16 mouse cellular contexts compared by ENCODE assay signal in the genomic region with DNA sequence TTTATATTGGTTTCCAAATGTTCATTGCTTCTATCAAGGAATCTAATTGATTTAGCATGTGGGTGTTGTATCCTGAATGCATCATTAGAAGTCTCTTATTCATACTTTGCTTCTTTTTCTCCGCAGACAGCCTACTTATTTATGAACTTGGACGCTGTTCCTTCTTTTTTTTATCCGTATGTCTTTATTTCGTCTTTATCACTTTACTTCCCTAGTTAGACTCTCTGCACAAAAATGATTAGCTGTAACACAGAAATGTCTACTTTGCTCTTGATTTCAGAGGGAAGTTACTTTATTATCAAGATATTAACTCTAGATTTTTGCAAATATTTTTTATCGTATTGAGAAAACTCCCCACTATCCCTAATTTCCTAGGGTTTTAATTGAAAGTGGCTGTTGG.
"Had no signal": no experiment of that assay in that cellular context is flagged by ENCODE, and none has a peak within 500 bp of the region (broad histone marks: within the 10 kb centered on the region; RNA-seq: fewer than 3 reads in every experiment).

No protein-coding gene starts in this region.

- H3K4me3 ChIP-seq: neural tube, embryonic 13.5 days; neural tube, embryonic 15.5 days; stomach, embryonic 15.5 days had no signal

- H3K9me3 ChIP-seq: neural tube, embryonic 13.5 days; neural tube, embryonic 15.5 days; stomach, embryonic 15.5 days had no signal

- H3K4me1 ChIP-seq: neural tube, embryonic 13.5 days; neural tube, embryonic 15.5 days; stomach, embryonic 15.5 days had no signal

- DNase-seq: retina, postnatal 1 day; right cerebral cortex, adult 18-20 months; right cerebral cortex, postnatal 14 days; right cerebral cortex, postnatal 25 days; right cerebral cortex, postnatal 4 days; spleen, adult 18-20 months; thymus, adult 18-20 months; thymus, adult 2 months; thymus, postnatal 14 days; thymus, postnatal 25 days; thymus, postnatal 36 days; thymus, postnatal 4 days had no signal

- H3K27me3 ChIP-seq: neural tube, embryonic 13.5 days; neural tube, embryonic 15.5 days; stomach, embryonic 15.5 days had no signal

- H3K9ac ChIP-seq: neural tube, embryonic 13.5 days; neural tube, embryonic 15.5 days; stomach, embryonic 15.5 days had no signal

- H3K36me3 ChIP-seq: neural tube, embryonic 13.5 days; neural tube, embryonic 15.5 days; stomach, embryonic 15.5 days had no signal

- H3K27ac ChIP-seq: neural tube, embryonic 13.5 days; neural tube, embryonic 15.5 days; stomach, embryonic 15.5 days; stomach, postnatal 0 days had no signal
